Mouse (Mus musculus) kidney, adult 10 weeks (tissue): ENCODE data around the gene Mphosph8. TPM values are rescaled to one million over a fixed set of nuclear protein-coding genes. Genes with fewer than 3 reads are reported as not detected.

ENCODE experiments used
- polyA plus RNA-seq: library from polyadenylated mRNA; stranded (reverse); fragments of 350-450 nt; fragmentation: Illumina TruSeq; extraction: RNeasy Lipid Tissue Mini Kit (QIAGEN cat#74804); gene quantifications from one replicate; pipeline ENCODE4 v1.2.3, GENCODE M21; 2014; ENCODE audit warnings: low read depth, low replicate concordance

The Mphosph8 gene
- polyA plus RNA-seq: 56.6 TPM

DNA sequence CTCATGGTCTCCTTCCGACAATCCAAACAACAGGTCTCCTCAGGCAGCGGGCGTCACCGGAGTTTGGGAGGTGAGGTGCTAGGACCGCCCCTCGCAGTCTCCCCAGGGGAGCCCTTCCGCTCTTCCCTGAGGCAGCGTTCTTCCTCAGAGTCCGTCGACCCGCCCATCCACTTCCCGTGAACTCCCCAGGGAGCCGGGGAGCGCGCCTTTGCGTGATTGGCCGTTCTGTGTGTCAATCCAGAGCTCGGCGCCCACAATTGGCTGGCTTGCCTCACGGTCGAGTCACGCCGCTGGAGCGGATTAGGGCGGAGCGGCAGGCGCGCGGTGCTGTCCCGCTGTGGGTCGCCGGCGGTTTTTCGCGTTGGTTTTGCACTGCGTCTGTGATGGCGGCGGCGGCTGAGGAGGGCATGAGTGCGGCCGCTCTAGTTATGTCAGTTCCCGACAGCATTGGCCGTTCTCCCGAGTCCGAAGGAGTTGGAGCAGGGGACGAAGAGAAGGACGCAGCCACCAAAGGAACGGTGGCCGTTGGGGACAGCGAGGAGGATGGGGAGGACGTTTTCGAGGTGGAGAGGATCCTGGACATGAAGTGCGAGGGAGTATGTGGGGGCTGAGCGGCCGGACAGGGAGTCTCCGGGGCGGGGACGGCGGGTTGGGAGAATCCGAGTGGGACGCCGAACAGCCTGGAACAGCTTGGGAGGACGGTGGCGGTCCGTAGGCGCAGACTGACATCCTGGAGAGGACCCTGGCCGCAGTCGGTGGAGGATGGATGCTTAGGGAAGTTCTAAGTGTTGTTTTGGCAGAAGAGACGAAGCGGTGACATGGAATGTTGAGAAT is at the start of gene Mphosph8:
Mphosph8 (plus strand) TSS at position 280 of the 834 bp plus-strand sequence.

Other genes with a start within 250 kb of the Mphosph8 start
- 12.9 TPM for gene Cenpj, start 92.8 kb upstream of the Mphosph8 start, polyA plus RNA-seq
- 28.2 TPM for gene Parp4, start 92.6 kb upstream of the Mphosph8 start, polyA plus RNA-seq
- gene Pspc1, start 110.1 kb downstream of the Mphosph8 start, polyA plus RNA-seq: 37.6 TPM
- gene Zmym5, start 143.5 kb downstream of the Mphosph8 start, polyA plus RNA-seq: 121 TPM
- 112 TPM for gene Zmym2, start 218.4 kb downstream of the Mphosph8 start, polyA plus RNA-seq